Mouse (Mus musculus) 416B (cell line): ENCODE data around the gene Npy4r.

Experiments
- DNase-seq: peaks from one replicate; pipeline ENCODE4 v3.0.0; 2011; ENCODE audit warnings: low read depth

The Npy4r gene

DNA sequence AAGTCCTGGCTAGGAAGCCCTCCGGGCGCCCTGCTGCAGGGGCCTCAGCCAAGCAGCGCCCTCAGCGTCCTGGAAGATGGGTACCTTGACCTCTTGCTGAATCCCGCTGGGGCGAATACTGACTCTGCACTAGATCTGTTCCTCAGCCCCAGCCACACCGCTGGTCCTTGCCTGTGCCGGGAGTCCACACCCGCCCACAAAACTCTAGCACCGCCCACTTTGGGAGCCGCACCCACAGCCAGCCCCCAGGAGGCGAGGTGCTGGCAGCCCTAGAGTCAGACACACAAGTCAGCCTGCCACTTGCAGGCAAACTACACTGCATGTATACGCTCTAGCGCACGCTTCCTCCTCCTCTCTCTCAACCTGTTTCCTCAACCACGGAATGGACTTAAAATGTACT, at the start of gene Npy4r:
Gene Npy4r (minus strand): TSS at position 148 of the 400 bp plus-strand sequence.
- peak; percentile 11 for DNase-seq

DNA sequence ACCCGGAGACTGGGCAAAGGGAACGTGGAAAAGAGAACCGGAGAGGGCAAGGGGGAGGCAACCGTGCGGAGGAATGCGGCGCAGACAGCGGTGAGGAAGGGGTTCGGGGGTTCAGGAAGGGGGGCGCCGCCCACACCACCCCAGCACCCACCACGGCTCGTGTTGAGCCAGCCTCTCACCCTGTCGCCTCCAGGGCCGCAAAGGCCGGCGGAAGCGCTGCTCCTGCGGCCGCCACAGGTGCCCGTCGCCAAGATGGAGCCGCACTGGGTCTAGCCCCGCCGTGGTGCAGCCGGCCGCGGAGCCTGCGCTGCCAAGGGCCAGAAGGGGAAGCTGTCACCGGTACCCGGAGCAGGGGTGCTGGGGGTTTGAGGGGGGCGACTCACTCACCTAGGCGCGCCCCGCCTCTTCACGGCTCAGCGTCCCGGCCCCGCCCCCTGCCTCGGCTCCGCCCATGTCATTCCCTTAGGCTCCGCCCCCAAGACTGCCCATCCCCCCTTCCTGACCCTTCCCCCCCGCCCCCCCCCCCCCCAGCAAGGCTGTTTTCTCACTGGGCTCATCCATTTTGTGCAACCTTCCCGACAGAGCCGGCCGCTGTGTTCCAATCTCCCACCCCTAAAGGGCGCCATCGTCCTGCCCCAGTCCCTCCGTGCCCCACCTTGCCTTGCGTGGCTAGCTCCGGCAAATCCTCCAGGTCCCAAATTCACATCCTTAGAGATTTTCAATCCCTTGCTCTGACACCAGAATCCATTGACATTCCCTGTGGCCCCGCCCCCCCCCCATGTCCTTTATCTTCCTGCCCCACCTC, 49.1 kb upstream of the Npy4r start, which contains the start of gene Gprin2:
Gene Gprin2 (minus strand): TSS at position 423 of the 805 bp plus-strand sequence.
- DNase-seq: no peak

DNA sequence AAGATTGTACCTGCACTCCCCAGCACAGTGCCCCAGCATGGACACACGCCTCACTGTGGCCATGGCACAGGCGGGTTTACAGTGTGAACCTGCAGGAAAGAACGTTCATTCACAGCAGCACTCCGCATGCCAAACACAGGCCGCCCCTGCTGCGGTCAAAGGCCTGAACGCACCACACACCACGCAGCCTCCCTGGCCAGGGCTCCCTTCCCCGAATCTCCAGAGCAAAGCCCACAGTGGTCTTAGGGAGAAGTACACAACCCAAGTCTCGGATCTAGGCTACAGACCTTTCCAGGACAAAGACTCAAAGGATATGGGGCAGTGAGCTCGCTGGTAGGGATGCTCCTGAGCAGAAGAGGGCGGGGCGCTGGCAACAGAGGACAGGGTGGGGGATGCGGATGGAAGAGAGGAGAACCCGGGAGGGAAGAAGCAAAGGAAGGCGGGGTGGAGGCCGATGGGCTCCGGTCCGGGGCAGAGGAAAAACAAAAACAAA, 48.5 kb upstream of the Npy4r start:
- DNase-seq: no peak

DNA sequence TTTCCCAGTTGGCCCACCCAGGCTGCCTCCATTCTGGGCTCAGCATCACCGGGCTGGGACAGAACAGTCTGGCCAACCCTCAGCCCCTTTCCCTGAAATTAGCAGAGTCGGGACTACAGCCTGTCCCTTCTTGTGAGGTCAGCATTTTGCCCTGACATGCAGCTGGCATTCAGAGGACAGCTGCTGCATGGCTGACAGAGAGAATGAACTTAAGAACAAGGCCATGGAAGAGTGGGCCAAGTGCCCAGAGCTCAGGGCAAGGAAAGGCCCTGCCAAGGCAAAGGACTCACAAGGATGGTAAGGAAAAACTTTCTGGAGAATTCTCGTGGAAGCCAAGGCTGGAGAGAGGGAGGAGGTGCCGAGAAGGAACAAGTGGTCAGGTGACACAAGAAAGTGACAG, 44.4 kb upstream of the Npy4r start:
- no peak for DNase-seq

DNA sequence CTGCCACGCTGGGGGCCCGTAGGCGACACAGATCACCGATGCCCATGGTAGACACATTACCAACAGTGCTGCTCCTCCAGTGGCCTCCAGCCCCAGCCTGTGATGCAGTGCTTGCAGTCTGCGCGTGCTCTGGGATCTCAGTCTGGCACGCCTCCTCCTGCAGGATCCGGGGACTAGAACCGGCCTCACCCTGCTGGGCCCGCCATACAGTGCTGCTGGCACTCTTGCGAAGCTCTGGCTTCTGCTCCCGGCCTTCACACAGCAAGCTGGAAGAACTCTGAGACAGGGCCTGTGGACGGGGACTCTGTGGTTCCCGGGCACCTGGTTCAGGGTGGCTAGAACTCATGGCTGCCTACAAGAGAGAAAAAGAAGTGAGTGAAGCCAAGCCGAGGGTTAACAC, 43.2 kb upstream of the Npy4r start:
- DNase-seq: no peak

DNA sequence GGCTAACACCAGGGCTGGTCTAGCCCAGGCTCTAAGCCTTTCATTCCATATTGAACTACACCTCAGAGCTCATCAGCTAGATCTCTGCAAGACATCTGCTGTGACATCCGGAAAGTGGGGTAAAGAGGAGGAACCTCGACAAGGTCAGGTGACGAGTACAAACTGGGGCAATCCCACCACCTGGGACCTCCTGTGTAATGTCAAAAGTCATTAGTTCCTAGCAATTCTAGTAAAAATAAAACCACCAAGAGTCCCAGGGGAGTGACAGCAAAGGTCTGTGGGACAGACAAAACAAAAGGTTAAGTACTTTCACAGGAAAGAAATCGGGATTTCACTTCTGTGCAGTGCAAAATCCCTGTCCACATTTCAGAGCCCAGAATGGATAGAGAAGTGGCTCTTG, 41.6 kb upstream of the Npy4r start:
- DNase-seq: no peak

DNA sequence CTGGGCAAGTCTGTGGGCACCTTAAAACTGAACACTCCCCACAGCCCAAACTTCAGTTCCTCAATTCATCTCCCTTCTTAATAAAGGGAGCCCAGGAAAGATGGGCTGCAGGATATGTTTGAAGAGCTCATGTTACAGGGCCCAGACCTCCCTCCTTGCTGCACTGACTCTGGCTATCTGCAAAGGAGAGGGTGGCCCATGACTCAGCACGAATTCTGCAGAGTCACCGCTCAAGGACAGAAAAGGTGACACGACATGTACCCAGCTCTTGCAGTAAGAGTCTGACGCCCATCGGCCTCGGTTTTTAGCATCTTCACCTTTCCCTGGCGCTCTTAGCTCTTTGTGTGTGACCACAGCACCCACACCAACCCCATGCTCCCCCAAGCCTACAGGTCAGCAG, 38.1 kb upstream of the Npy4r start:
- DNase-seq: peak; percentile 46

DNA sequence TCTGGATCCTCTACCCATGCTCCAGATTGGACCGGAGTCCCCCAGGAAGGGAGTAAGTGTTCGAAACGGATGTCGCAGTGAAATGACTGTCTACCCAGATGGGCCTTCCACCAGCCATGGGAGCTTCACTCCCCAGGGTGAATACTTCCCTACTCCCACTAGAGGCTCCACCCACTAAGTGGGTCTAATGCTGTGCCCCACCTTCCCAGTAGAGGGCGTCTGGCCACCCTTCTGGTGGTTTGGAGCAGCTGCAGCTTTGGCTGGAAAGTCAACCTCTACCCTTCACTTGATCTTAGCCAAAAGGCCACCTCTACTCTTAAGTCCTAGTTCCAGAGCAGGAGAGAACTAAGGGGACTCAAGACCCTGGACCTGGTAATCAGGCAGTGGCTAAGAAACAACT, 36.3 kb upstream of the Npy4r start:
- DNase-seq: peak; percentile 73

DNA sequence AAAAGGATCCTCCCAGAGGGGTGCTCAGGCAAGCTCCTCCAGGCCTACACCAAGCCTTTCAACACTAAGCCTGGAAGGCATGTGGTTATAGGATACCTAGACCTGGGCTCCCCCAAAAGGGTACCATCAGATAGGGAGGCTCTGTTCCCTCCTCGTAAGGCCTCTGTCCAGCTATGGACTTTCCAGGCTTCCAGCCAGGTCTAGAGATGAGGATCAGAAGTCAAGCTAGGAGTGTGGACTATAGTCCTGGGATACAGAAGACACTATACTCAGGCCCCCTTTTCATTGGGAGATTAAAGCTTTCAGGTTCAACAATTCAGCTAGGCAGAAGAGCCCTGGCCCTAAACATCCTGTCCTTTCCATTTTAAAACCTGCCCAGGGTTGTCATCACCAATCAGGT, 30.8 kb upstream of the Npy4r start:
- no peak for DNase-seq

DNA sequence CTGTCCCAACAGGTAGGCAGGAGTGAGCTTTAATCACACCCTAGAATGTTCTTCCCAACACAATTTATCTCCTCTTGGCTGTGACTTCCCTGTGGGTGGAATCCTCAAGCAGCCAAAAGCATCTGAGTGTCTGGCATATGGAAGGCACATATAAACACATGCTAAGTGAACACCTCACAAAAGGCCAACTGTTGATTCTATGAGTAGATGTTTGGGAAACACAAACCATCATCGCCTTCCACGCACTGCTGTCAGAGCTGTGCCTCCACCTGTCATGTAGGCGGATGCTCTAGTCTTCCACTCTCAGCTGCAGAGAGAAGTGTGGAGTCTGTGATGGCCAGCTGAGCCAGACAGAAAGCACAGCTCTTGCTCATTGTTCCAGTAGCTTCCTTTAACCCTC, 27.1 kb upstream of the Npy4r start:
- no peak for DNase-seq

DNA sequence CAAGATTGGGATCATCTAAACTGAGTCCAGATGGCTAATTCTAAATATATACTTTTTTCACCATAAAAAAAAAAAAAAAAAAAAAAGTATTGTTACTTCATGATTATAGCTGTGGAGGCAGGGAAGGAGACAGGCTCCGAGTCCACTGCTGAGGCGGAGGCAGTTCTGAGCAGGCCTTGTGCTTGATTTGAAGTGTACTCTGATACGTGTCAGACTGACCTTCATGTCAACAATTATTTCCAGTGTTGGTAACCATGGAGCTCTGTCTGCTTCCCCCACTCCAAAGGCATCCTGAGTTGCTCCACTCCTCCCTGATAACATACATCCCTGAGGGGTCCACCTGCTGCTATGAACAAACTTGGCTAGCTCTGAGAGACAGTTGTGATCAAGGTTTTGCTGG, 18.8 kb upstream of the Npy4r start:
- DNase-seq: no peak

DNA sequence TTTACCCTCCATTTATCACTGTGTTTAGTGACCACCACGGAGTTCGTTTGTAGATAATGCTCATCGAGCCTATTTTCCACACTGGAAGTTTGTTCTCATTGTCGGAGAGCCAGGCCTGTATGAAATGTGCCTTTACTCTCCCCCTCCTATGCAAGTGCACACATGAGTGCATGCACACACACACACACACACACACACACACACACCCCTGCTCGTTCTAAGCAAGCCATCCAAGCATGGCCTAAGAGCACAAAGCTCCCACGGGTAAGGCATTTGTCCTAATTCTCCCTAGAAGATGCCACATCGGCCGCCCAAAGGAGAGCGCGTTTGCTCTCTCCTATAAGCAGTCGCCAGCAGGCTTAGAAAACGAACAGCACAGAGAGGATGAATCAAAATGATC, 3.5 kb upstream of the Npy4r start:
- DNase-seq: no peak

DNA sequence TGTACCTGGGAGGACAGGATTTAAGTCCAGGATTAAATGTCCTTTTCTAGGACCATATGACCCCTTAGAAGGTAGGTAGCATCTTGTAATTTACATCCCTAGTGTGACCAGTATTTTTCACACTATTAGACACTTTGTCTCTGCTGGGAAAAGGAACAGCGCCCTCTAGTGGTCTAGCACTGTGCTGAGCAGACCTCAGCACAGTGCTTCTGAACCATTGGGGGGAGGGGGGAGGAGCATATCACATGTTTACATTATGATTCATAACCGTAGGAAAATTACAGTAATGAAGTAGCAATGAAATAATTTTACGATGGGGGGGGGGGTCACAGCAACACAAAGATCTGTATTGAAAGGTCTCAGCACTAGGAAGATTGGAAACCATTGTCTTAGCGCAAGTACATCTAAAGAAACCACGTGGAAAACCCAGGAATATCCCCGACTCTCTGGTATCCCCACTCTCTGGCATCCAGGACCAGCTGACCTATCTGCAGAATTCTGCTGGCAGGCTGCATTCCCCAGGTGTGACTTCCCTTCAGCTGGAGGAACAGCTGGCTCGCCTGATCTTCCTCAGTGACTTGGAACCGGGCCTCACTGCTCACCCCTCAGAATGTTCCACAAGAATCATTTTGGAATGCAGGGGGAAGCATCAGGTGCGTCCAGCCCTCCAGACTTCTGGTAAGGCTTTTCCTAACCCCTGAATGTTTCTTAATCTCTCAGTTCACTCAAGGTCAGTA, 2.5 kb upstream of the Npy4r start:
- peak; percentile 67 for DNase-seq

DNA sequence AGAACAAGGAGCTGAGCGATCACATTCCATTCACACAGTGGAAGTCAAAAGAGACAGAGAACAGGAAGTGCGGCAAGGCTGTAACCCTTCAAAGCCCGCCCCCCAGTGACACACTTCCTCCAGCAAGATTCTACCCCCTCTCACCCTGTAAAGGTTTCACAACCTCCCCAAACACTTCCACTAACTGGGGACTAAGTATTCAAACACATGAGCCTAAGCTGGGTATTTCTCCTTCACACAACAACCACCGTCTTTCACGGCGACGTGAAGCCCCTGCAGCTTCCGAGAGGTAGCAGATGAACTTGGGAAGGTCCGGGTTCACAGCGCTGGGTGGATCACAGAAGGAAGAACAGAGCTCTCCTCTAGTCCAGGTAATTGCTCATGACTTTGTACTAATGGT, 9.4 kb downstream of the Npy4r start:
- DNase-seq: peak; percentile 20

DNA sequence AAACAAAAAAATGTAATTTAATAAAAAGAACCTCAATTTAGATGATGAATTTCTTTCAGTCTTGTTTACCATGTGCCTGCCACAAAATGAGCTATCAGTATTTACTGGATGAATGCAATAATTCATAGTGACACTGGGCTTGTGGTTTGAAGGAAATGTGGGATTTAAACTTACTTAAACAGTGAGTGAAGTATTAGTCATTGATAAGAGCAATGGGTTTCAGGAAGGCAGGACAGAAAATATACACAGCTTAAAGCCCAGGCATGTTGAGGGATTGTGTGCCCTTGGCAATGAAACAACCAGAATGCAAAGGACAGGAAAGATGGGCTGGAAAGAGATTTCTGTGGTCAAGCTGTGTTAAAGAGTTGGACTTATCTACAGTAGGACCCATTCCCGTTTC, 10.0 kb downstream of the Npy4r start:
- DNase-seq: no peak

DNA sequence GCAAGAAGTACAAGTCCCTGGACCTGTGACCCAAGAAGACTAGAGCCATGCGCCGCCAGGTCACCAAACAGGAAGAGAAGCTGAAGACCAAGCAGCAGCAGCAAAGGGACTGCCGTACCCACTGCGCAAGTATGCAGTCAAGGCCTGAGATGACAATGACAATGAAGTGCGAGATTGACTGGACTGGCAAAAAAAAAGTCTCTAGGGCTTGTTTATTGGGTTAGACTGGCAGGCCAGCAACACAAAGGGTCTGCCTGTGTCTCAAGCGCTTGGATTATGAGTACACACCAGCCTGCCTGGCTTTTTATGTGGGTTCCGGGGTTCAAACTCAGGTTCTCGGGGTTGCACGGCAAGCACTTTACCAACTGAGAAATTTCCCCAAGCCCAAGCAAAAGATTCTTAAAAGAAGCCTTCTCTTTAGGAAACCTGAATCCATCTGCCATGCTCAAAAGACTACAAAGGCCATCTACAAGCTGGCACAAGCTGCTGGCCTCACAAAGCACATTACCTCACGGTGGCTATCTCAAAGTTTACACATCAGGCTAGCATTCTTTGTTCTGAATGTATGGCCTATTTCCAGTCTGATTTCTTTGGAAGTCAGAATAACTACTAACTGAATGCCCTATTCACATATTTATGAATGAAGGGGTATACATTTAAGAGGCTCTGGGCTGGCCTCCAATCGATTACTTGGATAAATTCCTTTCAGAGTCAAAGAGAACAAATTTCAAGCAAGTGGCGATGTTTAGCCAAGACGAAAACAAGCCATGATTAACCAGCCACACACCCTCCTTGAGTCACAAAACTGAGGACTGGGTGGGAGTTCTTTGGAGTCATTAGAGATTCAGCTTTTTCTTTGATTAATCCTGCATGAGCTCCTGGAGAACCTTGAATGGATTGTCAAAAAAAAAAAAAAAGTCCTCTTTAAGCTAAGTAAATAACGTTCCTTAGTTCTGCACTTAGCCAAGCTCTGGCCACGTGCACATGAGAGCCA, 12.3 kb downstream of the Npy4r start:
- no peak for DNase-seq

DNA sequence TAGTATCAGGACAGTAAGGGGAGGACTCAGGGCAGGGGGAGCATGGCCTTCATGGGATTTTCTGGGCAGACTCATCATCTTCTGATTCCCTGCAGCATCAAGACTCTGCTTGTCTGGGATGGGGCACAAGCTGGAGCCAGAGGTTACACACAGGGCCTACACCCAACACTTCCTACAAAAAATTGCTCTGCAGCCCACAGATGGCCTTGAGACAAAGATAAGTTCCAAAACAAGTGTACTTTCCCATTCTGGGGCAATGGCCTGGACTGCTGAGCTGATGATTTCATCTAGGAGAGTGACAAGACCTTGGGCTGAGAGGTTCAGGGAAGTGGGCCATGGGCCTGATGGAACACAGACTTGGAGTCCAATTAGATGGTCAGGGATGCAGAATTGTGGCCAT, 16.9 kb downstream of the Npy4r start:
- no peak for DNase-seq

DNA sequence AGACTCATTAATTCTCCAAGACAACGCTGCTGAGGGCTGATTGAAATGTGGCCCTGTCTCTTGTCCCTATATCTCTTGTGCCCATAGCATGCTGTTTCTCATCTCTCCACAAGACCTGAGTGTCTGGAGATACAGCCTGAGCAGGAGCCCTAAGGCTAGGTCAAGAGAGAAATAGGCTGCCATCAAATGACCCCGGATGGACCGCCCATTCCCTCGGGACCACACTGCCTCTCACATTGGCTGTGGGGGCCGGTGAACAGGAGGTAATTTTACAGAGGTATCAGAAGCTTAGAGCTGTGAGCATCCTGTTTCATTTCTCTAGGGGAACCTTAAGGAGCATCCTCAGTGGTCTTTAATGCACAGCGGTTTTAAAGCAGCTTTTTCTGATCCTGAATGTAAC, 21.1 kb downstream of the Npy4r start:
- no peak for DNase-seq

DNA sequence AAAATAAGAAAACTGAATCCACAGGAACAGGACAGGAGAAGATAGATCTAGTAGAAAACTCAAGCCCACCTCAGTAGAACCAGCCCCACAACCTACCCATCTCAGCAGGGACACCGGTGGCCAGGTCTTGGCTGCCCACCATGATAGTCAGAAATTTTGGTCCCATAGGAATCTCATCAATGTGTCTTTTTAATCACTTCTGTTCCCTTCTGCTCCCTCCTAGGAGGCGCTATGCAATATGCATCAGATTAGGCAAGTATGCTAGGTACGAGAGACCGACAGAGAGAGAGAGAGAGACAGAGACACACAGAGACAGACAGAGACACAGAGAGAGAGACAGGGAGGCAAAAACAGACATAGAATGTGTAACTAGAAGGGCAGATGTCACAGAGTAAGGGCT, 30.6 kb downstream of the Npy4r start:
- DNase-seq: no peak

DNA sequence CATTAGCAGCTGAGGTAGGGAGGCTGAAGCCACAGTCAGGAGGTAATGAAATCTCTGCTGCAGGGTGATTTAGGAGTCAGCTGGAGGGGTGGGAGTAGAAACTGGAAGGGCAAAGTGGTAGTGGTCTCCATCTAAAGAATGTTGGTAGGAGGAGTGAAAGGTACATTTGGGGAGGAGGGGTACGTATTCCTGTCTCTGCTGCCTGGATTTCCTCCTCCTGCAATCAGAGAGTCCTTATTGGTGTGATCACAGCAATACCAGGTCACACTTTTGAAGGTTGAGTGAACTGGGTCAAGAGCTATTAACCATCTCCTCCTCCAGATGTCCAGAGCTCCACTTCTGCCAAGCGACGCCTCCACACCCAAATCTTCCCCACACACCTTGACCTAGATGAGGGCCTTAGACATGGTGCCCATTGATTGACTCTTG, 31.4 kb downstream of the Npy4r start:
- no peak for DNase-seq

DNA sequence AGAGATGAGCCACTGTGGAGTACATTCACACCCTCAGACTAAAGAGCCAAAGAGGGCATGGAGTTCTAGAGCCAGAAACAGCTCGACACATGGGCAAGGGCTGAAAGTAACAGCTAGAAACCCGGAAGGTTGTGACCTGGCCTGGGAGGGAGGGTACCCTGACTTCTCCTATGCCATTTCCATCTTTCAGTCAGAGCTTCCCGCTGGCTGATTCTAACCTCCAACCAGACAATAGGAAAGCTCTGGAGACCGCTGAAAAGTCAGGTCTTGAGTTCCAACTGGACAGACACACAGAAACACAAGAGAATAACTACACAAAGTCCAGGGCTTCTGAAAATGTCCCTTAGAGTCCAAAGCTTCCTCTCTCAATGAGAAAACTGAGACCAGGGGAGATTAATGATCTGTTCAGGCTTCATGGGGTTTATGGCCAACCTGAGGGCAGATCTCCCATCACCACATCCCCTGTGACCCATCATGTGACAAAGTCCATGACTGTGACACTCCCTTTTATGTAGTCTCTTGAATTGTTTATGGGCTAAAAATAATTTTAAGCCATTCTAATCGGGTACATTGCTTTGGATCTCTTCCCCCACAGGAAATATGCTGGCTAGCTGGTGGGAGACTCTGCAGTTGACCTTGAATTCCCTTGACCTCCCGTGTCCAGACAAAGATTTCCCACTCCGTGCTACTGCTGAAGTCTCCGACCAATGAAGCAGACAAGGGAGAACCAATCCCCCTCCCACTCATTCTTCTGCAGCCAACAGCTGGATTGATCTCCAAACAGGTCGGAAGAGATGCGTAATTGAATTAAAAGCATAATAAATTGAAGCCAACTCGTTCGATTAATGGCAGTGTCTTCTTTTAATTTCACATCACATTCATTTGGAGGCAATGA, 32.0 kb downstream of the Npy4r start:
- DNase-seq: no peak
